Mouse (Mus musculus): Measurements from ENCODE around the gene Galnt2. TPM values are rescaled to one million over a fixed set of nuclear protein-coding genes. Genes with fewer than 3 reads are reported as not detected.

Galnt2 gene
- polyA plus RNA-seq, 1 experiment = 27.9 TPM

- no peak for DNase-seq (ENCODE audit: extremely low spot score in 1 of 2, low spot score in 1 of 2)
These were observed 86.0 kb downstream of the Galnt2 start for GRCm38 (mm10) chr8:124317191-124317682.

- no peak for DNase-seq (ENCODE audit: extremely low spot score in 1 of 2, low spot score in 1 of 2)
These were observed 86.6 kb downstream of the Galnt2 start for GRCm38 (mm10) chr8:124317821-124318220.

- DNase-seq (ENCODE audit: extremely low spot score in 1 of 2, low spot score in 1 of 2) = peak in 1 of 2 experiments; percentile 30
These were observed 87.6 kb downstream of the Galnt2 start for GRCm38 (mm10) chr8:124318612-124319315.

- no peak for DNase-seq (ENCODE audit: extremely low spot score in 1 of 2, low spot score in 1 of 2)
These were observed 88.1 kb downstream of the Galnt2 start for GRCm38 (mm10) chr8:124319316-124319652.

GRCm38 (mm10) chr8:124321227-124321840, 90.1 kb downstream of the Galnt2 start:
- peak in 1 of 2 experiments; percentile 36 for DNase-seq (ENCODE audit: extremely low spot score in 1 of 2, low spot score in 1 of 2)

- peak; percentile 22 to 71 for DNase-seq (ENCODE audit: extremely low spot score in 1 of 2, low spot score in 1 of 2)
These were observed 92.2 kb downstream of the Galnt2 start for GRCm38 (mm10) chr8:124323356-124323755.

- no peak for DNase-seq (ENCODE audit: extremely low spot score in 1 of 2, low spot score in 1 of 2)
These were observed 97.1 kb downstream of the Galnt2 start for GRCm38 (mm10) chr8:124328259-124328658.

GRCm38 (mm10) chr8:124329690-124330089, 98.5 kb downstream of the Galnt2 start:
- DNase-seq (ENCODE audit: extremely low spot score in 1 of 2, low spot score in 1 of 2) = no peak

- DNase-seq (ENCODE audit: extremely low spot score in 1 of 2, low spot score in 1 of 2) = peak in 1 of 2 experiments; percentile 34
These were observed 99.2 kb downstream of the Galnt2 start for GRCm38 (mm10) chr8:124330433-124330832.

- DNase-seq (ENCODE audit: extremely low spot score in 1 of 2, low spot score in 1 of 2) = no peak
These were observed 99.9 kb downstream of the Galnt2 start for GRCm38 (mm10) chr8:124331094-124331493.

- DNase-seq (ENCODE audit: extremely low spot score in 1 of 2, low spot score in 1 of 2) = no peak
These were observed 100.5 kb downstream of the Galnt2 start for GRCm38 (mm10) chr8:124331706-124332105.

- no peak for DNase-seq (ENCODE audit: extremely low spot score in 1 of 2, low spot score in 1 of 2)
These were observed 105.1 kb downstream of the Galnt2 start for GRCm38 (mm10) chr8:124336302-124336701.

GRCm38 (mm10) chr8:124339742-124340141, 108.6 kb downstream of the Galnt2 start:
- no peak for DNase-seq (ENCODE audit: extremely low spot score in 1 of 2, low spot score in 1 of 2)

GRCm38 (mm10) chr8:124340360-124341068, 109.3 kb downstream of the Galnt2 start:
- DNase-seq (ENCODE audit: extremely low spot score in 1 of 2, low spot score in 1 of 2) = no peak

- peak in 1 of 2 experiments; percentile 45 for DNase-seq (ENCODE audit: extremely low spot score in 1 of 2, low spot score in 1 of 2)
These were observed 112.0 kb downstream of the Galnt2 start for GRCm38 (mm10) chr8:124343151-124343550.

GRCm38 (mm10) chr8:124343991-124344390, 112.8 kb downstream of the Galnt2 start:
- DNase-seq (ENCODE audit: extremely low spot score in 1 of 2, low spot score in 1 of 2) = no peak

GRCm38 (mm10) chr8:124345098-124345497, 113.9 kb downstream of the Galnt2 start:
- no peak for DNase-seq (ENCODE audit: extremely low spot score in 1 of 2, low spot score in 1 of 2)

GRCm38 (mm10) chr8:124346852-124347523, 115.8 kb downstream of the Galnt2 start:
- peak in 1 of 2 experiments; percentile 75 for DNase-seq (ENCODE audit: extremely low spot score in 1 of 2, low spot score in 1 of 2)

- no peak for DNase-seq (ENCODE audit: extremely low spot score in 1 of 2, low spot score in 1 of 2)
These were observed 116.9 kb downstream of the Galnt2 start for GRCm38 (mm10) chr8:124348087-124348486.

- peak; percentile 72 to 95 for DNase-seq (ENCODE audit: extremely low spot score in 1 of 2, low spot score in 1 of 2)
These were observed 118.5 kb downstream of the Galnt2 start for GRCm38 (mm10) chr8:124349663-124350062.

- DNase-seq (ENCODE audit: extremely low spot score in 1 of 2, low spot score in 1 of 2) = no peak
These were observed 120.4 kb downstream of the Galnt2 start for GRCm38 (mm10) chr8:124351636-124352035.
